Mouse (Mus musculus) frontal cortex, postnatal 36 days (tissue): ENCODE results near the gene Krt2.

Source experiments
- DNase-seq, 2 experiments: peaks; one replicate each; pipeline ENCODE4 v3.0.0; 2022; ENCODE audit warnings: low spot score in 2 of 2

Gene Krt2

DNA sequence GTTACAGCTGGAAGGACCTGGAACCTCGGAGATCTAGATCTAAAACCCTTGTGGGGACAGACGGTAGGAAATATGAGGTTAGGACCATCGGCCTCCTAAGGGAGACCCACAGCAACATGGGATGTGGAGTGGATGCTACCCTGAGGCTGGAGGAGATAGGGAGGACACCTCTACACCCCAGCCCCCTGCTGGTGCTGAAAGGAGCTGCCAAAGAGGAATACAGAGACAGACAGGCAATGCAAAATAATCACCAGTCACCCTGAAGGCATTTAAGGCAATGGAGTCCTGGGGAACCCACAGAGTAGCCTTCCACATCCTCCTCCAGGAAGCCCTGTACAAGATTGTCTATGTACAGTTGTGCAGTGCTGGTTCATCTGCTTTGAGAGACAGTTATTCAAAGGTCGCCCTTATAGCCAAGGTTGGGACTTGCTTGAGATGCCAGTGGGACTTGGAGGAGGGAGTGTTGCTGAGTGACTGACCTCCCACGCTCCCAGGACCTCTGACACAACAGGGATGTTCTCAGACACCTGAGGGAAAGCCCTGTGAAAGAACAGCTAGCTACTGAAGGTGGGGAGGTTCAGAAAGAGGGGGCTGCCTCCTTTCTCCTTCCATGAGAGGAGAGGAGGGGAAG lies 45.8 kb downstream of the Krt2 start:
- no peak for DNase-seq

DNA sequence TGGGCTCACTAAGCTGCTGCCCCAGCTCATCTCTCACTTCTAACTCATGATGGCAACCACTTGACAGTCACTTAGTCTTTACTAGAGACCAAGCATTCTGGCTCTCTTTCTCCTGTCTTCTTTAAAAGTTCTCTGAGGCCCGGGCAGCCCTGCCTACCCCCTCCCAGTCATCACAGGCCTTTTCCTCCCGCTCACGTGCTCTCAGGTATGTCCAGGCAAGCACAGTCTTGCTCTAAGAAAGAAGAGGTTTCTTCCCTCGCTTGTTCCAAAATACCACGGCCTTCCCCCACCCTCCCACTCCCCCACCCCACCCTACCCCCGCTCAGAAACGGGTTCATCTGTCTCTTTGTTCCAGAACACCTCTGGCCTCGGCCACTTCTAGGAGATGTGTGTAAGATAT lies 47.7 kb downstream of the Krt2 start:
- no peak for DNase-seq
